Mouse (Mus musculus) hematopoietic stem cell, adult 5-6 weeks (primary cell): ENCODE data around the gene Snap91. TPM values are rescaled to one million over a fixed set of nuclear protein-coding genes. Genes with fewer than 3 reads are reported as not detected.

Experiments used
- ATAC-seq, 2 experiments: fragments of 125-278 bp in 1 of 2; replicated peaks in 1 of 2; 2 replicates each; pipeline ENCODE4 v1.8.0; 2016 to 2017; ENCODE audit warnings: inconsistent platforms in 2 of 2, mild to moderate bottlenecking in 2 of 2, moderate number of reproducible peaks in 2 of 2, low read depth in 1 of 2, moderate TSS enrichment in 1 of 2; ENCODE audit not compliant: low FRiP score in 2 of 2, poor library complexity in 2 of 2, severe bottlenecking in 2 of 2, insufficient read depth in 1 of 2, low TSS enrichment in 1 of 2
- total RNA-seq: library from RNA; stranded (forward); fragments of 172-1452, 232-1000 nt; gene quantifications from 2 replicates; pipeline ENCODE4 v1.2.3, GENCODE M21; 2017

The Snap91 gene
- total RNA-seq, 1 experiment from 2014 or later: not detected

GRCm38 (mm10) chr9:86829792-86830191 is 50.7 kb downstream of the Snap91 start:
- ATAC-seq: no peak

GRCm38 (mm10) chr9:86829034-86829433 is 51.4 kb downstream of the Snap91 start:
- ATAC-seq: no peak

GRCm38 (mm10) chr9:86819366-86819765 is 61.1 kb downstream of the Snap91 start:
- no peak for ATAC-seq

- ATAC-seq: no peak
These were observed 62.8 kb downstream of the Snap91 start for GRCm38 (mm10) chr9:86817673-86818072.

GRCm38 (mm10) chr9:86814340-86814739 is 66.1 kb downstream of the Snap91 start:
- no peak for ATAC-seq

GRCm38 (mm10) chr9:86813327-86813726 is 67.1 kb downstream of the Snap91 start:
- ATAC-seq: no peak

- no peak for ATAC-seq
These were observed 69.7 kb downstream of the Snap91 start for GRCm38 (mm10) chr9:86810696-86811232.

GRCm38 (mm10) chr9:86810213-86810612 is 70.2 kb downstream of the Snap91 start:
- ATAC-seq: no peak

GRCm38 (mm10) chr9:86800600-86801163 is 79.8 kb downstream of the Snap91 start:
- ATAC-seq: peak; percentile 49 to 58; a peak in 3 of 4 replicates

GRCm38 (mm10) chr9:86799099-86799498 is 81.4 kb downstream of the Snap91 start:
- no peak for ATAC-seq

- ATAC-seq: no peak
These were observed 81.8 kb downstream of the Snap91 start for GRCm38 (mm10) chr9:86798686-86799085.

- no peak for ATAC-seq
These were observed 82.3 kb downstream of the Snap91 start for GRCm38 (mm10) chr9:86798129-86798528.

GRCm38 (mm10) chr9:86797553-86797952 is 82.9 kb downstream of the Snap91 start:
- ATAC-seq: no peak

GRCm38 (mm10) chr9:86795236-86795635 is 85.2 kb downstream of the Snap91 start:
- no peak for ATAC-seq

- peak in 1 of 2 experiments; percentile 14; a peak in 1 of 4 replicates for ATAC-seq
These were observed 88.5 kb downstream of the Snap91 start for GRCm38 (mm10) chr9:86791927-86792326.

- ATAC-seq: no peak
These were observed 91.3 kb downstream of the Snap91 start for GRCm38 (mm10) chr9:86789186-86789585.

- no peak for ATAC-seq
These were observed 97.6 kb downstream of the Snap91 start for GRCm38 (mm10) chr9:86782836-86783235.

GRCm38 (mm10) chr9:86781426-86781825 is 99.0 kb downstream of the Snap91 start:
- ATAC-seq: no peak

GRCm38 (mm10) chr9:86778212-86778611 is 102.2 kb downstream of the Snap91 start:
- ATAC-seq: no peak
